27 mouse cellular contexts compared by ENCODE assay signal in genomic region chr3:84820654-84821201, GRCm38 (mm10).
"Had no signal": no experiment of that assay in that cellular context is flagged by ENCODE, and none has a peak within 500 bp of the region (broad histone marks: within the 10 kb centered on the region; RNA-seq: fewer than 3 reads in every experiment).

No protein-coding gene starts in this region.

- H3K27ac ChIP-seq: left cerebral cortex, adult 2 months; limb, embryonic 10.5 days; limb, embryonic 13.5 days; liver, embryonic 12.5 days; liver, embryonic 15.5 days; lung, embryonic 15.5 days; midbrain, embryonic 10.5 days; midbrain, embryonic 13.5 days; neural tube, embryonic 12.5 days; neural tube, embryonic 15.5 days; stomach, embryonic 15.5 days had no signal

- H3K27me3 ChIP-seq: limb, embryonic 13.5 days; liver, embryonic 12.5 days; liver, embryonic 15.5 days; lung, embryonic 15.5 days; megakaryocyte, embryonic 14.5 days; midbrain, embryonic 13.5 days; neural tube, embryonic 12.5 days; neural tube, embryonic 15.5 days; stomach, embryonic 15.5 days had no signal

- H3K36me3 ChIP-seq: lung, embryonic 15.5 days; midbrain, embryonic 13.5 days; neural tube, embryonic 12.5 days; neural tube, embryonic 15.5 days; stomach, embryonic 15.5 days had no signal

- H3K9ac ChIP-seq: limb, embryonic 13.5 days; liver, embryonic 12.5 days; liver, embryonic 15.5 days; lung, embryonic 15.5 days; midbrain, embryonic 13.5 days; neural tube, embryonic 12.5 days; neural tube, embryonic 15.5 days; stomach, embryonic 15.5 days had no signal

- ATAC-seq: liver, embryonic 12.5 days; midbrain, embryonic 13.5 days; midbrain, embryonic 16.5 days had no signal

- DNase-seq: kidney, adult 18-20 months; kidney, adult 9 months; kidney, postnatal 14 days; kidney, postnatal 4 days; layer of hippocampus, adult 9-11 months; layer of hippocampus, postnatal 36 days; liver; lung, adult 18-20 months; lung, postnatal 10 days; lung, postnatal 36 days; right cerebral cortex, adult 18-20 months; right cerebral cortex, postnatal 14 days; right cerebral cortex, postnatal 4 days; thymus, postnatal 25 days had no signal

- H3K4me3 ChIP-seq: left cerebral cortex, adult 2 months; limb, embryonic 10.5 days; limb, embryonic 13.5 days; liver, embryonic 12.5 days; liver, embryonic 15.5 days; lung, embryonic 15.5 days; megakaryocyte, embryonic 14.5 days; midbrain, embryonic 10.5 days; midbrain, embryonic 13.5 days; neural tube, embryonic 12.5 days; neural tube, embryonic 15.5 days; stomach, embryonic 15.5 days had no signal

- H3K4me2 ChIP-seq: limb, embryonic 13.5 days; liver, embryonic 12.5 days; liver, embryonic 15.5 days; lung, embryonic 15.5 days; midbrain, embryonic 13.5 days; neural tube, embryonic 12.5 days; neural tube, embryonic 15.5 days; stomach, embryonic 15.5 days had no signal

- H3K9me3 ChIP-seq: limb, embryonic 10.5 days; limb, embryonic 13.5 days; liver, embryonic 12.5 days; liver, embryonic 15.5 days; lung, embryonic 15.5 days; megakaryocyte, embryonic 14.5 days; midbrain, embryonic 10.5 days; midbrain, embryonic 13.5 days; neural tube, embryonic 12.5 days; neural tube, embryonic 15.5 days; stomach, embryonic 15.5 days had no signal
